Mouse (Mus musculus) lung, postnatal 0 days (tissue): ENCODE results near the gene Nfs1. TPM values are rescaled to one million over a fixed set of nuclear protein-coding genes. Genes with fewer than 3 reads are reported as not detected.

ENCODE experiments used
- ATAC-seq: fragments of 200-750 bp; cut with Nextera tagmentation; 2 replicates; pipeline ENCODE4 v1.8.0; 2017; ENCODE audit warnings: moderate library complexity
- DNase-seq: peaks from one replicate; pipeline ENCODE4 v3.0.0-alpha.2; 2016; ENCODE audit warnings: low spot score
- H3K27ac ChIP-seq: fragments of 300-500 bp; sonication (generic); 2 replicates; pipeline ENCODE4 v1.5.1; 2014; ENCODE audit warnings: antibody characterized with exemption, mild to moderate bottlenecking, low read length, mixed read lengths
- H3K27me3 ChIP-seq: fragments of 300-500 bp; sonication (generic); replicated peaks from 2 replicates; pipeline ENCODE4 v1.6.1; 2014; ENCODE audit warnings: low read length, mixed read lengths; ENCODE audit not compliant: insufficient read depth
- H3K36me3 ChIP-seq: fragments of 300-500 bp; sonication (generic); 2 replicates; pipeline ENCODE4 v1.6.1; 2014; ENCODE audit warnings: low read length, mixed read lengths; ENCODE audit not compliant: insufficient read depth
- H3K4me1 ChIP-seq: fragments of 300-500 bp; sonication (generic); 2 replicates; pipeline ENCODE4 v1.6.1; 2014; ENCODE audit warnings: antibody characterized with exemption, low read depth, low read length, mixed read lengths; ENCODE audit not compliant: insufficient read depth
- H3K4me2 ChIP-seq: fragments of 300-500 bp; sonication (generic); replicated peaks from 2 replicates; pipeline ENCODE4 v1.6.1; 2014; ENCODE audit warnings: low read depth, mild to moderate bottlenecking, low read length, moderate library complexity, mixed read lengths
- H3K4me3 ChIP-seq: fragments of 300-500 bp; sonication (generic); 2 replicates; pipeline ENCODE4 v1.5.1; 2014; ENCODE audit warnings: low read depth, low read length
- H3K9ac ChIP-seq: fragments of 300-500 bp; sonication (generic); replicated peaks from 2 replicates; pipeline ENCODE4 v1.6.1; 2014; ENCODE audit warnings: low read depth, mild to moderate bottlenecking
- H3K9me3 ChIP-seq: fragments of 300-500 bp; sonication (generic); 2 replicates; pipeline ENCODE4 v1.6.1; 2016; ENCODE audit warnings: low read length, mixed read lengths
- CTCF ChIP-seq: IDR thresholded peaks from 2 replicates; pipeline ENCODE4 v1.5.1; 2016; ENCODE audit warnings: antibody characterized with exemption, mild to moderate bottlenecking
- EP300 ChIP-seq: IDR thresholded peaks from 2 replicates; pipeline ENCODE4 v1.6.1; 2016; ENCODE audit warnings: antibody characterized with exemption, mild to moderate bottlenecking, control low read depth
- WGBS: fragments of 180-500 bp; shearing (Covaris S2); extraction: QIAGEN DNeasy Blood & Tissue Kit; methylation state at CpG from one replicate; pipeline ENCODE4 v1.1.7; 2014; 5-methylcytosine and 5-hydroxymethylcytosine counted together
- polyA plus RNA-seq: library from polyadenylated mRNA; unstranded; fragments of >200 nt; fragmentation: Nextera tagmentation; extraction: Ambion mirVana; gene quantifications from 2 replicates; pipeline ENCODE4 v1.2.1, GENCODE M21; 2015

Nfs1 gene
- polyA plus RNA-seq, 1 experiment from 2014 or later = 33.7 TPM

- Histone ChIP-seq H3K9ac (0 out of 2 replicates have a peak overlapping the region, but pooled peaks have one; percentile 36), H3K4me3 (peak overlapping the region; percentile 27), H3K4me2 (peak overlapping the region; percentile 56), H3K36me3 (peaks cover 23% of the 10 kb centered on the region; the same call in 1 of the 2 replicates), H3K27ac (no peak overlapping the region), H3K4me1 (peaks cover 11% of the 10 kb centered on the region; the same call in 1 of the 2 replicates), H3K9me3 (no peaks in the 10 kb centered on the region), H3K27me3 (no peaks in the 10 kb centered on the region)
- DNase-seq = no peak
- 37% methylated on average over 7 of the region's 7 CpGs for WGBS
- no peak for TF ChIP-seq CTCF
- TF ChIP-seq EP300 = no peak
- ATAC-seq = no peak
Observed at GRCm38 (mm10) chr2:156177651-156178050, 33.7 kb upstream of the Nfs1 start.

GRCm38 (mm10) chr2:156177079-156177478, 33.1 kb upstream of the Nfs1 start:
- Histone ChIP-seq H3K4me2 (0 out of 2 replicates have a peak overlapping the region, but pooled peaks have one; percentile 20), H3K4me3 (peak overlapping the region; percentile 3; the same call in 1 of the 2 replicates), H3K27ac (no peak overlapping the region), H3K36me3 (peaks cover 29% of the 10 kb centered on the region; the same call in 1 of the 2 replicates), H3K4me1 (peaks cover 11% of the 10 kb centered on the region; the same call in 1 of the 2 replicates), H3K9me3 (no peaks in the 10 kb centered on the region), H3K9ac (no peak overlapping the region), H3K27me3 (no peaks in the 10 kb centered on the region)
- no peak for ATAC-seq
- TF ChIP-seq EP300 (no peak), CTCF (no peak)
- 59% methylated on average over 6 of the region's 6 CpGs for WGBS
- DNase-seq = peak; percentile 41

GRCm38 (mm10) chr2:156166557-156166956, 22.6 kb upstream of the Nfs1 start:
- Histone ChIP-seq H3K9me3 (no peaks in the 10 kb centered on the region), H3K27me3 (no peaks in the 10 kb centered on the region), H3K9ac (no peak overlapping the region), H3K36me3 (peaks cover 47% of the 10 kb centered on the region; the same call in 1 of the 2 replicates), H3K27ac (no peak overlapping the region), H3K4me2 (no peak overlapping the region), H3K4me3 (no peak overlapping the region), H3K4me1 (no peaks in the 10 kb centered on the region)
- no peak for ATAC-seq
- 89% methylated on average over 5 of the region's 5 CpGs for WGBS
- DNase-seq = no peak
- TF ChIP-seq EP300 = no peak

- Histone ChIP-seq H3K27ac (no peak overlapping the region), H3K9ac (no peak overlapping the region), H3K27me3 (no peaks in the 10 kb centered on the region), H3K4me3 (no peak overlapping the region), H3K36me3 (peaks cover 51% of the 10 kb centered on the region), H3K4me2 (no peak overlapping the region), H3K9me3 (no peaks in the 10 kb centered on the region), H3K4me1 (no peaks in the 10 kb centered on the region)
- no peak for TF ChIP-seq EP300
- TF ChIP-seq CTCF = no peak
- DNase-seq (no peak), ATAC-seq (no peak)
- WGBS = 91% methylated on average over 1 of the region's 1 CpGs
Observed at GRCm38 (mm10) chr2:156165478-156165877, 21.5 kb upstream of the Nfs1 start.

- H3K4me3 ChIP-seq = no peak overlapping the region
- no peak overlapping the region for H3K9ac ChIP-seq
- ATAC-seq (no peak), DNase-seq (no peak)
- no peak overlapping the region for H3K27ac ChIP-seq
- H3K36me3 ChIP-seq = peaks cover 33% of the 10 kb centered on the region
- H3K4me1 ChIP-seq = no peaks in the 10 kb centered on the region
- no peak overlapping the region for H3K4me2 ChIP-seq
- TF ChIP-seq EP300 (no peak), CTCF (peak; percentile 36)
- no peaks in the 10 kb centered on the region for H3K9me3 ChIP-seq
- no peaks in the 10 kb centered on the region for H3K27me3 ChIP-seq
Observed at GRCm38 (mm10) chr2:156151538-156151937, 7.6 kb upstream of the Nfs1 start.

- Histone ChIP-seq H3K9ac (no peak overlapping the region), H3K36me3 (peaks cover 33% of the 10 kb centered on the region), H3K4me1 (peaks cover 4% of the 10 kb centered on the region), H3K4me3 (no peak overlapping the region), H3K9me3 (no peaks in the 10 kb centered on the region), H3K27me3 (no peaks in the 10 kb centered on the region), H3K4me2 (no peak overlapping the region), H3K27ac (no peak overlapping the region)
- DNase-seq (peak; percentile 9), ATAC-seq (no peak)
- WGBS = 73% methylated on average over 3 of the region's 3 CpGs
- TF ChIP-seq EP300 (no peak), CTCF (no peak)
Observed at GRCm38 (mm10) chr2:156147316-156147915, 3.4 kb upstream of the Nfs1 start.
